Mouse (Mus musculus) kidney, adult 18-20 months (tissue): ENCODE data around the gene Efcab11.

Experiments
- DNase-seq: peaks from one replicate; pipeline ENCODE4 v3.0.0; 2021

Gene Efcab11

GRCm38 (mm10) chr12:99795921-99796320 is 88.3 kb downstream of the Efcab11 start:
- DNase-seq = no peak

GRCm38 (mm10) chr12:99794792-99795620 is 89.2 kb downstream of the Efcab11 start:
- DNase-seq = no peak

DNA sequence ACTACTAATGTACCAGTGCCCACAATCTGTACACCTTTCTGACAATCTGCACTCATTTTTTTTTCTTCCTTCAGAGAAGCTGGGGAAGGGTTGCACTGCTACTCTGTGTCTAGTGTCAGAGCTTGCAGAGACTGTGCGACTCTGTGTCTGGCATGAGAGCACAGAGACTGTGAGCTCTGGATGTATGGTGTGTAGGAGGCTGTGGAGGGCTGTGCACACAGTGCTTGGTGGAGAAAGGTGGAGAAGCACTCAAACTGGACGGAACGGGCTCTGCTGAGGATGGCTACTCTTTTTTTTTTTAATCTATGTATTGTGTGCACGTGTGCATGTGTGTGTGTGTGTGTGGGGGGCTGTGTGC is 90.1 kb downstream of the Efcab11 start:
- no peak for DNase-seq

DNA sequence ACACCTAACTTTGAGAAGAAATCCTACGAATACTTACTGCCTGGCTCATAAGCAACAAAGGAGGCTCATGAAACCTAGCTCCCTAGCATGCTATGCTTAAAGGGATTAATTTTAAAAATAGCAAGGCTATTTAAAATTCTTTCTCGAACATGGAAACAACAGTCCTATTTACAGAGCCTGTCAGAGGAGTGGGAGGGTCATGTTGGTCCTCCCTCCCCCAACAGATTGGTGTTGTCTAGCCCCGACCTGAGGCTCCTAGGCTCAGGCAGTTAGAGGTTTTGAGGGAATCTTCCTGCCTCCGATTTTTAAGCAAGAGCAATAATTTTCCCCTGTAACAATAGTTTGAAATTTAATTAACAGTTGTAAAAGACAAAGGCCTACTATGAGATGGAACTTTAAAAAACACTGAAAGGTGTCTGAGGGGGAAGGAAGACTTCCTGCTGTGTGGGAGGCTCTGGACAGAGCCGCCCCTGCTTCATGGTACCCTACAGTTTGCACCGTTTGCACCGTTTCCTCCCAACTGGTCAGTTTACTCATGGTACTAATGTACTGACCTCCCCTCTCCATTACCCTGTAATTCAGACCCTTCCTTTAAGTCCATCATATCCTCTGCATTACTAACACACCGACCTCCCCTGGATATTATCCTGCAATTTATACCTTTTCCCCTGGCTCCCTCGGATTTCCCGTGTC is 90.6 kb downstream of the Efcab11 start:
- DNase-seq = no peak

DNA sequence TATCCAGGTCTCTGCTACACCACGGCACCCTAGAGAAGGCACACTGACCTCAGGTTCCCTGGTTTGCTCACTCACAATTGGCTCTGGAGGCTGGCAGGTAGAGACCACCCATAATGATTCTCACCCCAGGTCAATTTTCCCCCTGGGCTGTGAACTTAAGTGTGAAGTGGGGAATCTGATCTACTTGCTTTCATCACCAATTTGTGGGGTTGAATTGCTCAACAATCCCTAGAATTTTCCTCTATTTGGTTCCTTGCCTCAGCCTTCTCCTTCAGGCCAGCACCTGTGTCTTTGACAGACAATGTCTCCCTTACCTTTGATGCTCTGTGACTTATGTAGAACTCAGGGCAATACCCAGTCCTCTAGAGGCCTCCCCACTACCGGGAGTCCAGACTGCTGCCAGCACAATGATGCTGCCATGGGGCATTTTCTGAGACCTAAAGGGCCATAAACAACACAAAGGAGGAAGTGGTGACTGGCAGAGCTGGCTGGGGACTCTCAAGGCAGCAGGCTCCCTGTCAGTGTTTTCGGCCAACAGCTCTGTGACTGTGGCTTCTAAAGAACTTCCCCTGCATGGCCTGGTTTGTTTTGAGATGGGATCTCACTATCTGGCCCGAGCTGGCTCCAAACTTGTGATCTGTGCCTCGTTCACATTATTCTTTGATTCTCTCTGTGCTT is 94.8 kb downstream of the Efcab11 start:
- no peak for DNase-seq

DNA sequence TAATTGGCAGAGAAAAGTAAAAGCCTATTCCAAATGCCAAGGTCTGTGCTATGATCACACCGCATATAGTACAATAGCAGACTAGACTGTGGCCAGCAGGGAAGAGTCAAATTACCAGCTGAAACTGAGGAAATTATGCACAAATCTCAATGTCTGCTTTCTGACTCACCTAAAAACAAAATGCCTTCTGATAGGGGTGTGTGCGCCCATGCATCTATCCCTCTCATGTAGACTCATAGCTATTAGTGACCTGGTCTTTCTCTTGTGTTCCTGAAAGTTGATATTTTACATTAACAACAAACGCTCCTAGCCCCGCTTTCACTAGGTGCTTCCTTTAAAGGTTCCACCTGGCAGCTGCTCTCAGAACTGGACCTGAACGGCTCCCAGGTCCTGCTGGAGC is 102.5 kb downstream of the Efcab11 start:
- DNase-seq = no peak

GRCm38 (mm10) chr12:99780396-99780795 is 103.8 kb downstream of the Efcab11 start:
- DNase-seq = no peak

- no peak for DNase-seq
Observed at GRCm38 (mm10) chr12:99779908-99780307, 104.3 kb downstream of the Efcab11 start.

DNA sequence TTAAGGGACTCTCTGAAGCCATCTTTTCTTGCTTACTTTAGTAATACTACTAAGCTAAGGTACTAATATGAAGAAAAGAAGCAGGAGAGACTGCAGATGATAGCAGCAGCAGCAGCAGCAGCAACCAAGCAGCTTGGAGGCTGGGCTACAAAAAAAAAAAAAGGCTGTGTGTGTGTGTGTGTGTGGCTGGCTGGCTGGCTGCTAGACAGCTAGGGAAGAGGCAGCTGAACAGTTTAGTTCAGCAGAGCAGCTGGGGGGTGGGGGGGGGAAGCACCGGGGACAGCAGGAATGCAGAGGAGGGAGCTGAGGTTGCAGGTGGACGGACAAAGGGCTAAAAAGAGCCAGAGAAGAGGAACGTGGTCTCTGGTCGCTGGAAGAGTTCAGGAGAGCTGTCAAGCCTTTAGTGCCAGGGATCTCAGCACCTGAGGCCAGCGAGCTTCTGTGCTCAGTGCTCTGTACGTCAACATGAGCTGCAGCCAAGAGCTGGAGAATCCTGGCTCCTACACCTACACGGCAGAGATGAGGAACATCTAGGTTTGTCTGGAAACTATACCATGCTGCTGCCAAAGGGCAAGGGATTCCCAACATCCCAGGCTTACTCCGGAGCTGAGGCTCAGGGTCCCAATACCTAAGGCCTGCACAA is 107.6 kb downstream of the Efcab11 start:
- no peak for DNase-seq

GRCm38 (mm10) chr12:99774864-99775263 is 109.4 kb downstream of the Efcab11 start:
- no peak for DNase-seq

GRCm38 (mm10) chr12:99773636-99774193 is 110.5 kb downstream of the Efcab11 start:
- no peak for DNase-seq

DNA sequence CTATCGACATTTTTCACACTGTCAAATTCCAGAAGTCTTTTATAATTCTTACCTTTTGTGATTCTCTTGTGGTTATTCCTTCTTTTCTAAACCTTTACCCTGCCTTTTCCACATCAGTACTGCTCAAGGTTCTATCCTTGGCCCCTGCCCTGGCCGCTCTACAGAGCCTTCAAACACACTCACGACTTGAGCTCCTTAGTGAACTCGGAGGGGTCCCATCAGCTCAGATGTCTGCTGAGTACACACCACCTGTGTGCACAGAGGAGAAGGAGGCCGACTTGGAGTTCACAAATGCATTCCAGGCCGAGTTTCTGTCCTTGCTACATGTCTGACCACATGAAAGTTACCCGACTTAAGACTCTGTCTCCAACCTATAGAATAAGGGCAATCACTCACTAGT is 113.2 kb downstream of the Efcab11 start:
- DNase-seq = no peak

DNA sequence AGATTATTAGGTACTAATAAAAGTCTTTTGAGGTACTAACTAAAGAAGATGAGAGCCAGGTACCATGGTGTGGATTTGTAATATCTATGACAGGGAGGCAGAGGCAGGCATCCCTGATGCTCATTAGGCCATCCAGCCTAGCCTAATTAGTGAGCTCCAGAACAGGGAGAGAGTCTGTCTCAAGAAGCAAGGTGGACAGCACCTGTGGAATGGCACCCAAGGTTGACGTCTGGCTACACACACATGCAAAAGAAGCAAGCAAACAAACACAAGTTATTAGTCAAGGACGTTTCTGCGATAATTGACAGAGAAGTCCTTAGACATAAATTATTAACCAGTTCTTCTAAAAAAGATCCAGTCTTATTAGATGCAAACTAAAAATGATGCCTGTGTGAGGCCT is 114.6 kb downstream of the Efcab11 start:
- DNase-seq = no peak

- no peak for DNase-seq
Observed at GRCm38 (mm10) chr12:99767691-99768090, 116.5 kb downstream of the Efcab11 start.

DNA sequence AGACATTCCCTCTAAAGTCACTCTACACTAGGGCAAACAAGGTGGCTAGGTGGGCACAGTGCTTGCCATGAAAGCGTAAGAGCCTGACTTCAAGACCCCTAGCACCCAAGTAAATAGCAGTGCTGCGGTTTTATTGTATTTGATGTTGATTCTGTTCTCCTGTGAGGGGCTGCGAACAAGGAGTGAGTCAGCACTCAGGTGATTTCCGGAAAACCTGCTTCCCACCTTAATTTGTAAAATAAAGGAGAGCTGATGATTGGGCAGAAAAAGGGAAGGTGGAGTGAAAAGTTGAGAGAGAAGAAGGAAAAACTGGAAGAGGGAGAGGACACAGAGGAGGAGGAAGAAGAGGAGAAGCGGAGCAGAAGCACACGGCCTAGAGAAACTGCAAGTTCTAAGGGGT is 118.3 kb downstream of the Efcab11 start:
- no peak for DNase-seq

DNA sequence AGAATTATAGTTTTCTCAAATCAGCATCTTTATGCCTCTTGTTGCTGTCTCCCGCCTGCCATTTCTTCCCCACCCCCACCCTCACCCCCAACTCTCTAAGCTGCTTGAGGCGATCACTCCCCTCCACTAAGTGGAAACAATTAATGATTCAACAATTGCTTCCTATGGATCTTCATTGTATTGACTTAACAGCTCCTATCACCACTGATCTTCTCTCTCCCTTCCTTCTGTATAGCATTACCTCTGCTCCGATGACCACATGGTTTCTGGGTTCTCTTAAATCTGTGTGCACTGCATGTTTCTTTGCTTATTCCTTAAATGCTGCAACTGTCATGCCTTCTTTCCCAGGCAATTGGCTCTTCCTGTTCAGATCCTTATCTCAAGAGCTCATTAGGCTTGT is 120.2 kb downstream of the Efcab11 start:
- no peak for DNase-seq

DNA sequence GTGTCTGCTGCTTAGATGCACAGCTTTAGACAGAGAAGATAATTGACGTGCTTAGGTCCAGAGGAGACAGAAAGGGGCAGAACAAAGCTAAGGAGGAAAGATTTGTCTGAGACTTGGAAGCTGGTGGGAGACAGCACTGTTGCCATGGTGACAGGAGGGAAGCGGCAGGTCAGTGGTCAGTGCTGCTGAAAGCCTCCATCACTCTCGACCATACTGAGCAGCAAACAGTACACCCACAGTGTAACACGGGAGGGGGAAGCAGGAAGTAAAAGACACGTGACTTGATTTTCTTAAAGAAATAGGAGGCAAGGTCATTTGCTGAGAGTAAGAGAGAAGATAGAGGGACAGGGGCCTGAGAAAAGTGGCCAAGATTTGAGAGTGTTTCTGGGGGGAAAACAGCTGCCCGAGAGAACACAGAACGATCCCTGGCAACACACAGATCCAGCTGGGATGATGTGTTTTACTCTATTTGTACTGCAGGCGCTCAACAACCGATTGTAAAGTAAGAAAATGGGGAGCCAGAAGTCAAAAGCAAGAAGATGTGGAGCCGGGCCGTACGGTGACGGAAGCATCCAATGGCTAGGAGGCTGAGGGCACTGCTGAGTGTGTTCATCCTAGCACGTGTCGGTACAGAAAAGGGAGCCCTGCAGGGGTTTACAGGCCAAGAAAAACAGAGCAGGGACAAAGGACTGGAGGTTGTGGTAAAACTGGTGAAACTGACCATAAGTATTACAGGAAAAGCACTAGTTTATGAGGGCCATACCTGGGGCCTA is 126.3 kb downstream of the Efcab11 start:
- no peak for DNase-seq

DNA sequence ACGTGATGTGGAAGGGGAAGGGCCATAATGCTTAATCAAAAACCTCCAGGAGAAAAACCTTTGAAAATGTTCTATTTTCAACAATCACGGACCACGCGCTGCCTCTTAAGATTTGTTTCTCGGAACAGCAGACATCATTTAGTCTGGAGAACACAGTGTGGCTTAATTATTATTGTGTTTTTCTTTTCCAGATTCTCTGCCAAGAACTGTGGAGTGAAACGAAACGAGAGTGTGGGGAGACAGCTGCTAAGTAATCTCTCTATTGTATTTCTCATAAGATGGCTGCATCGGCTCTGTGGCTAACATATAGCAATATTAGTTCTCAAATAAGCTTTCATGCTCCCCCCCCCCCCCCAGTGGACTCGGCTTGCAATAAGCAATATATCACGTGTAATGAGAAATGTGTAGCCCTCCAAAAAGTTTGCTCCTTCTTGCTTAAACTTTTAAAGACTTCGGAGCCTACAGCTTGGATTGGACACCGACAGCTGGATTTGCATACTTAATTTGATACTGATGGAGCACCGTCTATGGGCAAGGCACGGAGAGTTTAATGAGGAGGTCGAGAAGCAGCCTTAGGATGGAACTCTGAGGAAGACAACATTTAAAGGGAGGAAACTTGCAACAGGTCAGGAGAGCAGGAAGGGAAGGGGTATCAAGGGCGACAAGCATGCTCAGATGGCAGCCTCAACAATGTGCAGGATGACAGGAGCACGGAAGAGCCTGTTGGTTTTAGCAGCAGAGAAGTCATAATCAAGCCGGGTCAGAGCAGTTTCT is 127.1 kb downstream of the Efcab11 start:
- no peak for DNase-seq

DNA sequence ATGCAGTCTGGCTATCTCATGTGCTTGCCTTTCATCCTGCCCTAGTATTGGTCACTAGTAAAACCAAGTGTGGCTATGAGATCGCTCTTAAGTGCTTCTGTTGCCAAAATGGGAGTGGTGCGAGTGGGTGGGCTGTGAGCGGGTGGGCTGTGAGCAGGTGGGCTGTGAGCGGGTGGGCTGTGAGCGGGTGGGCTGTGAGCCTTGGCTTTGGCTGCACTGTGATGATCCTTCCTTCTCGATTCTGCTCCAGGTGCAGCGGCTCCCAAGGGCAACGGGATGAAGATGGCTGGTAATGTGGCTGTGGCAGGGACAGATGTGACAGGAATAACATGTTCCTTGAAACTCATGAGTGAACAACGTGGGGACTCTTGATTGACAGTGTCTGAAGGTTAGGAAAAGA is 128.0 kb downstream of the Efcab11 start:
- no peak for DNase-seq

DNA sequence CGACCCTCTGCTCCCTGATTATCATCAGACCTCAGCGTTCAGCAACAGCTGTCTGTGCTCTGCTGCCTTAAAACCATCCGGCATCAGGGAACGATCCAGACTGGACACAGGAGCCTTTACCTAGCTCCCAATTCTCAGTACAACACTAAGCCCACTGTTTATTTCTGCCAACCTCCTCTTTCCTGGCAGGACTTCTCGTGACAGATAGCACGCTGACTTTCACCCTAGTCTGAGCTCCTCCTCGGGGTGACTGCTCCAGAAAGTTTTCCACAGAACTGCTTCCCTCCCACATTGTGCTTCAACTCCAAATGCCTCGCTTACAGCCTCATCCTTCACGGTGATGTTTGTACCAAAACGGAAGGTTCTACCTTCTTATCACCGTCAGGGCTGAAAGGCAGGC is 131.3 kb downstream of the Efcab11 start:
- DNase-seq = no peak

DNA sequence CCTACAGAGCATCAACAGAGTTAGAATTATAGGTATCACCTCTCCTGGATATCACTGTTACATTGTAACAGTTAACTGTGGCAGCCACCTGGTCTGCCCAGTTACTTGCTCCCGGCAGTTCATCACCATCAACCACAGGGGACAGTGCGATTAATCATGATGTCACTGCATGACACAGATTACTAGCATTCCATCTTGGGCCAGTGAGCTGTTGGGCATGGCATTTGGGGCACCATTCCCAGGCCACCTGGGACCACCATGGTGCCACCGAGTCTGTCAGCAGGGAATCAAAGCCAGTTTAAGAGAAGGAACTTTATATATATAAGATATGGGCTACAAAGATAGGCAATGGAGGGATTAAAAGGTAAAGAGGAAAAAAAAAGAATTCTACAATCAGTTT is 134.8 kb downstream of the Efcab11 start:
- DNase-seq = no peak

GRCm38 (mm10) chr12:99741631-99742030 is 142.6 kb downstream of the Efcab11 start:
- DNase-seq = no peak
